Mouse (Mus musculus): ENCODE results near the gene Hmgcs2.

The Hmgcs2 gene

GRCm38 (mm10) chr3:98336661-98337654 is 56.7 kb downstream of the Hmgcs2 start:
- DNase-seq (ENCODE audit: low spot score), result no peak

GRCm38 (mm10) chr3:98338584-98339041 is 58.4 kb downstream of the Hmgcs2 start:
- peak; percentile 54 for DNase-seq (ENCODE audit: low spot score)

GRCm38 (mm10) chr3:98339097-98339705 is 59.0 kb downstream of the Hmgcs2 start:
- DNase-seq (ENCODE audit: low spot score), result peak; percentile 30

- DNase-seq (ENCODE audit: low spot score), result peak; percentile 72
These were observed 59.5 kb downstream of the Hmgcs2 start, which contains the start of gene Phgdh for GRCm38 (mm10) chr3:98339706-98340109. TSS of gene Phgdh (minus strand) at chr3:98339990.

- DNase-seq (ENCODE audit: low spot score), result no peak
These were observed 60.8 kb downstream of the Hmgcs2 start for GRCm38 (mm10) chr3:98340818-98341594.

GRCm38 (mm10) chr3:98343235-98343634 is 63.0 kb downstream of the Hmgcs2 start:
- no peak for DNase-seq (ENCODE audit: low spot score)

- no peak for DNase-seq (ENCODE audit: low spot score)
These were observed 67.9 kb downstream of the Hmgcs2 start for GRCm38 (mm10) chr3:98348106-98348505.

- DNase-seq (ENCODE audit: low spot score), result no peak
These were observed 68.5 kb downstream of the Hmgcs2 start for GRCm38 (mm10) chr3:98348705-98349104.

- DNase-seq (ENCODE audit: low spot score), result peak; percentile 66
These were observed 73.7 kb downstream of the Hmgcs2 start for GRCm38 (mm10) chr3:98353892-98354291.

GRCm38 (mm10) chr3:98355344-98356025 is 75.2 kb downstream of the Hmgcs2 start:
- DNase-seq (ENCODE audit: low spot score), result no peak

GRCm38 (mm10) chr3:98356026-98356365 is 75.8 kb downstream of the Hmgcs2 start:
- DNase-seq (ENCODE audit: low spot score), result no peak

GRCm38 (mm10) chr3:98356632-98357370 is 76.6 kb downstream of the Hmgcs2 start:
- DNase-seq (ENCODE audit: low spot score), result no peak

Data from lung, postnatal 25 days (tissue).